Mouse (Mus musculus) lung, postnatal 4 days (tissue): ENCODE measurements around the gene Fap.

ENCODE experiments used
- DNase-seq, 2 experiments: peaks; one replicate each; pipeline ENCODE4 v3.0.0; 2021

Gene Fap

GRCm38 (mm10) chr2:62573753-62574159 lies at the start of gene Fap:
Gene Fap, minus strand, starts transcription at chr2:62574075.
- DNase-seq, result no peak

- no peak for DNase-seq
Measured at GRCm38 (mm10) chr2:62623024-62623441, 49.2 kb upstream of the Fap start.

GRCm38 (mm10) chr2:62619679-62620078 lies 45.8 kb upstream of the Fap start:
- DNase-seq, result no peak

GRCm38 (mm10) chr2:62618934-62619341 lies 45.1 kb upstream of the Fap start:
- no peak for DNase-seq

GRCm38 (mm10) chr2:62613133-62613532 lies 39.3 kb upstream of the Fap start:
- DNase-seq, result no peak

- DNase-seq, result no peak
Measured at GRCm38 (mm10) chr2:62606205-62606604, 32.3 kb upstream of the Fap start.

GRCm38 (mm10) chr2:62603530-62603929 lies 29.7 kb upstream of the Fap start:
- DNase-seq, result no peak

GRCm38 (mm10) chr2:62596586-62596985 lies 22.7 kb upstream of the Fap start:
- DNase-seq, result no peak

- DNase-seq, result no peak
Measured at GRCm38 (mm10) chr2:62594491-62594890, 20.6 kb upstream of the Fap start.

- DNase-seq, result no peak
Measured at GRCm38 (mm10) chr2:62591555-62591954, 17.7 kb upstream of the Fap start.

GRCm38 (mm10) chr2:62589333-62589732 lies 15.5 kb upstream of the Fap start:
- DNase-seq, result no peak

GRCm38 (mm10) chr2:62585769-62586168 lies 11.9 kb upstream of the Fap start:
- no peak for DNase-seq

- no peak for DNase-seq
Measured at GRCm38 (mm10) chr2:62574962-62575361, 1.1 kb upstream of the Fap start.

- DNase-seq, result no peak
Measured at GRCm38 (mm10) chr2:62574250-62574649, 375 bp upstream of the Fap start.

- no peak for DNase-seq
Measured at GRCm38 (mm10) chr2:62573099-62573752, 649 bp downstream of the Fap start.

- DNase-seq, result no peak
Measured at GRCm38 (mm10) chr2:62564687-62565086, 9.2 kb downstream of the Fap start.

GRCm38 (mm10) chr2:62562661-62563485 lies 11.0 kb downstream of the Fap start:
- DNase-seq, result no peak

GRCm38 (mm10) chr2:62557417-62557816 lies 16.5 kb downstream of the Fap start:
- no peak for DNase-seq

GRCm38 (mm10) chr2:62556349-62556748 lies 17.5 kb downstream of the Fap start:
- no peak for DNase-seq

GRCm38 (mm10) chr2:62549659-62550058 lies 24.2 kb downstream of the Fap start:
- no peak for DNase-seq

GRCm38 (mm10) chr2:62549131-62549530 lies 24.7 kb downstream of the Fap start:
- no peak for DNase-seq

- DNase-seq, result no peak
Measured at GRCm38 (mm10) chr2:62548104-62548503, 25.8 kb downstream of the Fap start.

- DNase-seq, result no peak
Measured at GRCm38 (mm10) chr2:62535483-62535882, 38.4 kb downstream of the Fap start.

- DNase-seq, result no peak
Measured at GRCm38 (mm10) chr2:62531065-62531464, 42.8 kb downstream of the Fap start.
